Mouse (Mus musculus): ENCODE data around the gene Homer2.
A peak's percentile ranks its signal among the peaks of the same experiment; 100 is the strongest.

Gene Homer2

DNA sequence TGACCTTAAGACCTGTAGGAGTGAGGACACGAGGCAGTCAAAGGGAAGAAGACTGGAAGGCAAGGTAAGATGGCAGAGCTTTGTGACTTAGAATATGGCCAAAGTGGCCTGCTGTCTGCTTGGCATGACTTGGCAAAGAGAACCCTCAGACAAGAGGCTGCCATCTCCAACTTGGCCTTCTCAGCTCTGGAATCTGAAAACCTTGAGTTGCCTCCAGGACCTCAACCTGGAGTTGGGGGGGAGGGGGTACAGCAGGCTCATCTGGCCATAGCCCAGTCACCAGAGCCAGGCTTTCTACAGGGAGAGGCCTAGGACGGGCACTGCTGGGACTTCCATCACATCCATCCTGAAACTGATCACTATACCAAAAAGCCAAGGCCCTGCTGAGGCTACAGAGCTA lies 55.0 kb downstream of the Homer2 start:
- no peak for DNase-seq (ENCODE audit: low read depth, low spot score)

DNA sequence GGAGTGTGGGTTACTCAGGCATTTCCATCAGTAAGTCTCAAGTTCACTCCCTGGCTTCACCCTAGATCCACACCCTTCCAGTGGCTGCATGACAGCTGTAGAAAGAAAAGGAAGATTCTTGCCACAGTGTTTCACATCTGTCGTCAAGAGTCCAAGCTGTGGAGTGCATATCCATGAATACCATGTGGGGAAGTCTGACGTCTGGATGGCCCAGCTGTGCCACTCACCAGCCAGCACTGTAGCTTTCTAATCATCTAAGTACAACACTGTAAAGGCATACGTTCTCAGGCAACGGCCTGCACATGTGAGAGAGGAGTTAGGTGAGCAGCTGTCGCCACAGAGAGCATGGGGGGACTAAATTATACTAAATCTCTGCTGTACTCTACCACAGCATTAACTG lies 56.0 kb downstream of the Homer2 start:
- no peak for DNase-seq (ENCODE audit: low read depth, low spot score)

DNA sequence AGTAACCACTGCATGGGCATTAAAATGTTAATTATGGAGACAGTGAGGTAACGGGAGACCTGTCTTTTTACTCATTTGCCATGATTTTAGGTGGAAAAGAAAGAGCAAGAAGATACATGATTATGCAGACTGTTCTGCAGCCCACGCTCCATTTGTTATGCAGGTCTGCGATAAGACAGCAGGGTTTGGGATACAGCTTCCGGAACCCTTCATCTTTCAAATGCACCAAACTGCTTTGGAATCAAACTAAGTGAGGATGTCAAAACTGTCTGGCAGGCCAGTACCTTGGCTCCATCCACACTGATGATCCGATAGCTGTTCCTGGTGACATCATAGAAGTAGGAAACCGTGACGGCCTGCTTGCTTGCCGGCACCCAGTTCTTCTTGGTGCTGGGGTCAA lies 58.1 kb downstream of the Homer2 start:
- DNase-seq (ENCODE audit: low read depth, low spot score): no peak

DNA sequence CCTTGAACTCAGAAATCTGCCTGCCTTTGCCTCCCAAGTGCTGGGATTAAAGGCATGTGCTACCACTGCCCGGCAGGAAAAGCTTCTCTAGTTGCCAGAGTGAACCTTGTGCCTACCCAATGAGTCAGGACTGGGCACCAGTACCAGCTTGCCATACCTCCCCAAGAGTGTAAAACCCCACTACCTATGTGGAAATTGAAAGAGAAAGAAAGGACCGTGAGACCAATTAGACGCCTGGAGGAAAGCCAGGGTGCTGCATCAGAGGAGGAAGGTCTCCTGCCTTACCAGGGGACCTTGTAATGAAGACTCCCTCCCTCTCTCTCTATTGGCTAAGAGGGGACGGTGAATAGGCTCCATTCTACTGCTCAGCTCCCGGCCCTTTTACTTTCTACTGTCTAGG lies 59.4 kb downstream of the Homer2 start:
- DNase-seq (ENCODE audit: low read depth, low spot score): no peak

DNA sequence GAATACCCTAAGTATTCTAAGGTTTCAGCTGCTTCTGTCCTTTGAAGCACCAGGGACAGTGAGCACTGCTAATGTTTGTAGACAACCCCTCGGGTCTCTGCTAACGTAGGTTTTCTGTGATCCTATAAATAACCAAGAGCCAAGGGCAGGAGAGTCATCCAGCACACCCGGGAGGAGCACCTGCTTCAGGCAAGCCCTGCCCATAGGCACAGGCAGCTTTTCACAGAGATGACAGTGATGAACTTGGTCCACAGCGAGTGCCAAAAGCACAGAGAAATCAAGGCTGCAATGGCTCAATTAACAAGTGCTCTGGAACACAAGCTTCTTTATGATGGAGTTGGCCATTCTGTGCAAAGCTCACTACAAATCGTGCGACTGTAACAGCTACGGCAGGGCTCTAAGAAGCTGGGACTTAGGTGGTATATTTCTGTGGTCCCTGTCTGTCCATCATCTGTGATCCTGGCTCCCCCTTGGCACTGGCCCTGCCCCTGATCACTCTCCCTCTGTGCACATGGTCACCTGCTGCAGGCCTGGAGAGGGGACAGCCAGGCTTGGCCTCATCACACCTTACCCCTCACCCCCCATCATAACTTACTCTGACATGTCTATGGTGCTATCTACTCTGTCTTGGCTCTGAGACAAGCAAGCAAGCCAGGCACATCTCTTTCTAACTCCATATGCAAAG lies 62.6 kb downstream of the Homer2 start:
- DNase-seq (ENCODE audit: low read depth, low spot score): no peak

DNA sequence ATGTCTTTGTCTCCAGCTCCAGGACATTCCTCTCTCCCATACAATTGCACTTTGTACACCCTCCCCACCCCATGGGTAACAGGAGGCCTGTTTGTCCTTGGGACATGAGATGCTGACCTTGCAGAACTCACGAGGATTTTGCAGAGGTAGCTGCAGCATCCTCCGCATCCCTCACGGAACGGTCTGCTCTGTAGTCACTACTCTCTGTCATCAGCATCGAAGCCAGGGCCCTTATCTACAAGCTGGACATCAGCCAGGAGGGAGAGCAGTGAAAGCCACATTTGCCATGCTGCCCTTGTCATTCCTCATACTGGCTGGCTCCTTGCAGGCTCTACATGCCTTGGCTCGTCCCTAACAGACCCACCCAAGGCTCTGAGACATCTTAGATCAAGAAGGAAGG lies 66.2 kb downstream of the Homer2 start:
- no peak for DNase-seq (ENCODE audit: low read depth, low spot score)

DNA sequence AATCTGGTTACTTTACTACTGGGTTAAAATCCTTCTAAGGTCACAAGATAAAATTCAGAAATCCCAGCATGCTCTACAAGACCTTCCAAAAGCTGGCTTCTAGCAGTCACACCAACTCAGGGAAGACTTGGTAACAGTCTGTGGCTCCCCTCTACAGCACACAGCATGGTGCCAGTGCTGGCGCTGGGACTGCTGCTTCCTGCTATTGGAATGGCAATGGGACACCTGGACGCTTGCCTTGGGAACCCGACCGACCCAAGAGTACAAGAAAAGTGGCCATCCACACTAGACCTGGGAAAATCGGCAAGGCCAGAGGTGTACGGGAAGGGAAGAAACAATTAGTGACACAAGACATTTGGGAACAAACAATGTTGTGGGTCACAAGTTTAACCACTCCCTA lies 74.7 kb downstream of the Homer2 start:
- DNase-seq (ENCODE audit: low read depth, low spot score): no peak

DNA sequence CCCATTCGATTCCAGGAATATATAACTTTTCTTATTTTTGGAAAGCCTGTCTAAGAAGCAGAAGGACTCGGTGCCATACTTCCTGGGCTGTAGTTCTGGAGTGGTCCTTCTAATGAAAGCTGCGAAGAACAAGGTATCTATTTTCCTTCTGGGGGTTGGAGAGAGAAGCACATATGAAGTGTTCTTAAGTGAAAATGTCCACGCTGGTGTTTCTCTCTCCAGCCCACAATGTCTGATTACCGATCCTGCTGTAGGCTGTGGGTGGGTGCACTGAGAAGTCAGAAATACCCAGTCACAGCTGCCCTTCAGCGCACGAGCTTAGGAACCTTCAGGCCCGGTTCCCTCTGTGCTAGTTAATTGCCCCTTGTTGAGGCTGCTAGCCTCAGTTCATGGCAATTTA lies 76.1 kb downstream of the Homer2 start:
- peak; percentile 64 for DNase-seq (ENCODE audit: low read depth, low spot score)

DNA sequence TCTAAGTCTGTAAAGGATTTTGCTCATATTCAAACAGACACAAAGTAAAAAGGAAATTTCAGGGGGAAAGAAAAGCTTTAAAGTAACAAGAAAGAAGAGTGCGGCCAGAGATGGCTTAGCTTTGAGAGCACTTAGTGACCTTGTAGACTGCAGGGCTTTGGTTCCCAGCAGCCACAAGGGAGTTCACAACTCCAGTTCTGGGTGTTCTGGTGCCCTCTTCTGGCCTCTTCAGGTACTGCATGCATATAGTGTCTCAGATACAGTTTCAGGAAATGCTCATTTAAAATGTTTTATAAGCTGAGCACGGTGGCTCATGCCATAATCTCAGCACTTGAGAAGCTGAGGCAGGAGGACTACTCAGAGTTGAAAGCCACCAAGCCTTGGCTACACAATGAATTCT lies 80.9 kb downstream of the Homer2 start:
- DNase-seq (ENCODE audit: low read depth, low spot score): no peak

DNA sequence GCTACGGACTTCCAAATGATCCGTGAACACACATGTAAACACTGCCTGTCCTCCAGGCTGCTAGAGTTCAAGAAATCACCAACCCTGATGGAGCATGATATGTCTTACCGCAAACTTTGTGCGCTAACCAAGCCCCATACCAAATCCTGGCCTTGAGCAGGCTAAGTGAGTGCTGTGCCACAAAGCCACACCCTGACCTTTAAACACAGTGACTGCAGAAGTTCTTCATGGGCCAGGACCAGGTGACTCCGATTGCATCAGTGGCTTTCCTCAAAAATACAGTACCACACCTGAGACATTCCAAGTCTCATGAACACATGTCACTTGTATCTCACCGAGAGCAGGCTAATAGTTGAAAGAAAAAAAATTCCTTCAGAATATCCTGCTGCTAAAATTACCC lies 83.6 kb downstream of the Homer2 start:
- DNase-seq (ENCODE audit: low read depth, low spot score): no peak

DNA sequence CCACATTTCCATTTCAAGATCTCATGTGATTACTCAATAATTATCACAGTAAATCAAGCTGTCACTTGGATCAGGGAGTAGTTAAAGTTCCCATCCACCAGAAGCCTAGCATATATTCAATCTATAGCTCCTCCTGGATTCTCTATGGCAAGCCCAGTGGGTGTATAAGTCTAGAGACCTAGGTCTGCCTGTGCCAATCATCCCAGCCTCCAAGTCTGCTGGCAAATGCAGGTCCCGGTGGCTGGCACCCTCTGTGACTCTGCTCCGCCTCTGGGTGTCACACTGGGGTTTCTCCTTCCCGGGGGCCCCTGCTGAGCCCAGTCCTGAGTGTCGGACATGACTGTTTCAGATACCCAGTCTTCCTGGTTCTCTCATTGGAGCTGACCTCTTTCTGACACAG lies 84.5 kb downstream of the Homer2 start:
- DNase-seq (ENCODE audit: low read depth, low spot score): no peak

DNA sequence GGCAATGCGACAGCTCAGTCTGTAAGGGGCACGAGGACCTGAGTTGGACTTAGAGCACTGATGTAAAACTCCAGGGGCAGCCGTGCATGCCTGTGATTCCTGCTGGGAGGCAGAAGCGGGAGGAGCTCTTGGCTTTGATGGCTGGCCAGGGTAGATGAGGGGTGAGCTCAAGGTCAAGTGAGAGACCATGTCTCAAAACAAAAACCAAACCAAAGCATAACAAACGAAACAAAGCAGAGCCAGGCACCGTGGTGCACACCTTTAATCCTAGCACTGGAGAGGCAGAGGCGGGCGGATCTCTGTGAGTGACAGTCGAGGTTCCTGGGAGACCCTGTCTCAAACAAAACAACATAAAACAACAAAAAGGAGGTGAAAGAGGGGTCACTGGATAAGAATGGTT lies 92.3 kb downstream of the Homer2 start:
- no peak for DNase-seq (ENCODE audit: low read depth, low spot score)

DNA sequence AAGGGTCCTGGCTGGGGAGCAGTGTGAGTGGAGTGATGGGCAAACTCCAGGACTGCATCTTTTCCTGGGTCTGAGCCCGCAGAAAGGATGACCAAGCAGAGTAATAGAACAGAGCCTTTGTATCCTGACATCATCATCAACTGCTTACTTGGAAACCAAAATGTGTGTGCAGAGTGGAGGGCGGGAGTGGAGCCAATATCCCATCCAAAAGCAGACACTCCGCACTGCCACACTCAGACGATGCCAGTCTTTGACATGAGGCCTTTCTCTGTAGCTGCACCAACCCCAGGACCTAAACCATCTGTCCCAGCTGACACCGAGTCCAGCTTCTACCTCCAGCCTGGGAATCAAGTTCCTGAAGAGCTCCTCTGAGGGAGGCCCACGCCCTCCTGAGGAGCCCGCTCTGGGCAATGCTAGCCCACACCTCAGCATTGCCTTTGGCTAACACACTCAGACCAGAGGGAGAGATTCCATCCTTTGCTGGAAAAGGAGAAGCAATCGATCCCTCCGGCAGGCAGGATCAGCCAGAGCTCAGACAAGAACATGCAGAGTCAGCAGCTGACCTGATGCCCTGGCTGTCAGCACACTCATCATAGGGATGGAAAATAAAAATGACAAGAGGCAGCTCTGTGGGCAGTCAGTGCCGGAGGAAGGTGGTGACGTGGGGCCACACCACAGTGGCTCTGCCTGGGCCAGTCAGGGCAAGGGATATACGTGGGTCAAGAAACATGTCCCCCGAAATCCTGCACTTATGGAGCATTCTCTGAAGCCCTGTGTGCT lies 94.3 kb downstream of the Homer2 start:
- no peak for DNase-seq (ENCODE audit: low read depth, low spot score)

DNA sequence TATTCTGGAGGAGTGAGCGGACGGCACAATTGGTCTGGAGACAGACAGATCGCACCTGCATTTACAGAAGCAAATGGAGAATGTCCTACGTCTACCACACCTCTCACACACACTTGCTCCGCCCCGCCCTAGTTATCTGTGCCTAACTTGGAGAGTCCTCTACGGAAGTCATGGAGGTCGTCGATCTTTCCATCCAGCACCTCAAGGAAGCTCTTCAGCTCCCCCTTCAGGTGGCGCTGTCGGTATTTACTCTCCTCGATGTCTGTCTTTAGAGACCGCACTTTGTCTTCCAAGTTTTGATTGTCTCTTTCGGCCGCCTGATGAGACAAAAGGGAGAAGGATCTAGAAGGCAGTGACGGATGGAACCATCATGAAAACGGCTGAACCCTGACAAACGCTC lies 97.2 kb downstream of the Homer2 start:
- no peak for DNase-seq (ENCODE audit: low read depth, low spot score)

DNA sequence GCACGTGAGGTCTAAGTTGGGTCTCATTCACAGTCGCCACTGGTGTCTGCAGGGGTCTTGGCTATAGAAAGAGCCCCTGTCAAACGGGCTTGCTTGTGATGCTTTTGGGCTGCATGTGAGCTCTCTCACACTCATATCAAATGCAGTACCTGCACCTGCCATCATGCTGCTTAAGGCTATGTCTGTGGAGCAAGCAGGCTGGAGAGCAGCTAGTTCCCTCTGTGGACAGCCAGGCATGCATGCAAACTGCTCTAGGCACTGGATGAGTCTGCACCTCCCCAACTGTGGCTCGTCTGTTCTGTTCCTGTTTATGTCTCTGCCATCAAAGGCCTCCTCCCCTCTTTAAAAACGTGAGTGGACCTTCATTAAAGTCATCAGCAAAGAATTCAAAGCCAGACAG lies 100.9 kb downstream of the Homer2 start:
- no peak for DNase-seq (ENCODE audit: low read depth, low spot score)

DNA sequence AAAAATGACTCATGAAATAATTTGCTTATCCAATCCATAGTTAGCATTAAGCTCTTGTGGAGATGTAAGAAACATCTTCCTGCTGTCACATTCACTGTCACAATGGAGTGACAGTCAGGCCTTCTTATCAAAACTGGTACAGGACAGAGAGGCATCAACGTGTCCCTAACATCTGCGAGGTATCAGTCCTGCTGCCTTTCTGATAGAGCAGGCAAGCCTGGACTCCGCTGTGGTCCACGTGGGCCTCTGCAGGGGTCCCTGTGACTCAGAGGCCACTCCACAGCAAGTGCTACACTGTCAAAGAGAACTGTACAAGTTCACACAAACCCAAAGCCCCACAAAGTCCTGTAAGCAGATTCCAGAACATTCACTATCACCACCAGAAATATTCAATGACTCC lies 101.8 kb downstream of the Homer2 start:
- DNase-seq (ENCODE audit: low read depth, low spot score): no peak

DNA sequence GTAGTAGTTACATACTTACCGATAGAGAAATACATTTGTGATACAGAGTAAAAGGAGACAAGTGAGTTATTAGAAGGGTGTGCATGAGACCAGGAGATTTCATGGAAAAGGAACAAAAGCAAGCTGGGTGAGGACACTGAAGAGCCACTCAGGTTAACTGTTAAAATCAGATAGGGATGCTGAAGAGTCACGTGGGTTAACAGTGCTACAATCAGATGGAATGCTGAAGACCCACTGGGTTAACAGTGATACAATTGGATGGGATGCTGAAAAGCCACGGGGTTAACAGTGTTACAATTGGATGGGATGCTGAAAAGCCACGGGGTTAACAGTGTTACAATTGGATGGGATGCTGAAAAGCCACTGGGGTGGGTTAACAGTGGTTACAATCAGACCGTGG lies 102.3 kb downstream of the Homer2 start:
- DNase-seq (ENCODE audit: low read depth, low spot score): no peak

DNA sequence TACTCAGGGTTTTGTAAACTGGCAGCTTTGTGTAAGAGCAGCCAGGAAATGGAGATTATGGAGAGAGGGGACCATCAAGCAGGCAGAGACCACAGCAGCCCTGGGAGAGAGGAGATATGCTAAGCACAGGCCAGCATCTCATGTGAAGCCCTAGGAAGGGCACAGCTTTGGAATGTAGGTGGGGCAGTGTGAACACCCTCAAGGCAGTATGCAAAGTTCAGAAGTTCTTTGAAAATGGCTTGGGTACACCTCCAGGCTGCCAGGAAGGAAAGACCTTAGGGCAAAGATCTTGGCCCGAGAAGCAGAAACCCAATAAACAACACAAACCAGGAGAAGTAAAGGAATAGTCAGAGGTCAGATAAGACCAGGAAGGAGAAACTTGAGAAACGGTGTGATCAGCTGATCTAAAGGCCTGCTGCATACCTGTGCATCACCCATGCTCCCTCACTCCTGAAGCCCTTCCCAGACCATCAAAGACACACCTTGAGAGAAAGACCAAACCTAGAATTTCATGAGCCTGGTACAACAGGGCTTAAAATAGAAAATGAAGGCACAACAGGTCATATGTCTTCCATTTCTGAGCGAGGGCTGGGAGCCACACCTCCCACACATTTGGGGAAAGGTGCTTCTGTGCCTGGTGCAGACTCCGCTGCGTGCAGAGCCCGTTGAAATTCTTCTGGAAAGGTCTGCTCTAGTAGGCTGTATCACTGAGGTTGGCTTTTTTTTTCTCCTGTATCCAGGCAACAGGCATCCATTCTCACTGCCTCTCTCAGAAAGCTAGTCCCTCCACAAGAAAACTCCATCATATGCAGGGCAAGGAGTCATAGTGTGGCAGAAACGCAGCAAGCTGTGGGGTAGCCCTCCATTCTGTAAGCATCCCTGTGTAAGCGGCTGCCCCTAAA lies 107.7 kb downstream of the Homer2 start:
- DNase-seq (ENCODE audit: low read depth, low spot score): peak; percentile 55

DNA sequence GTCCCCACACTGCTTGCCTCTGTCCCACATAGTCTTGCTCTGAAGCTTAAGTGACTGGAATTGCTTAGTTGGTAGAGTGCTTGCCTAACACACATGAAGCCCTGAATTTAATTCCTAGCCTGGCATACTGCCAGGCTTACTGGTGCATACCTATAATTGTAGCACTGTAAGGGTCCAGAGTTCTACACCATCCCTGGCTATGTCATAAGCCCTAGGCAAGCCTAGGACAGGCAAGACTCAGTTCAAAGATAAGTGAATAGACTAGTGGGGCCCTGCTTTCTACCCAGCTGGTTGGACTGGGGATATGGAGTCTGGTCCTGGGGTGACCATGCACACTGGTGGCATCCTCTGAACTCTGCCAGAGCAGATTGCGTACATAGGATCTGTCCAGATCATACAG lies 109.7 kb downstream of the Homer2 start:
- DNase-seq (ENCODE audit: low read depth, low spot score): no peak

DNA sequence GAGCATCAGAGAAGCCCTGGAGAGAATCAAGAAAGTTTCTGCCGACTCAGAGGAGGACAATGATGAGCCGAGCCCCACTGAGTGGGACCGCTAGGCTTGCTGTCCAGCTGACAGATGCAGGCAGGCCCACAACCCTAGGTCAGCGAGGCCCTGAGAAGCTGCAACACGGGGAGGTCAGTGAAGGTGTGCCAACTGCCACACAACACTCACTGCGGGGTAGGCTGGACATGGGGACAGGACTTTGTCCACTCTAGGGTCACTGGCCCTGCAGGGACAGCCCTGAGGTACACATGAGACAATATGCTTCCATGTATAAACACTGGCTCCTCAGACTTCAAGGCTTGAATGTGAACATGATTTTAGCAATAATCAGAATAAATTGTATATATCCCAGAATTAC lies 111.2 kb downstream of the Homer2 start:
- no peak for DNase-seq (ENCODE audit: low read depth, low spot score)

DNA sequence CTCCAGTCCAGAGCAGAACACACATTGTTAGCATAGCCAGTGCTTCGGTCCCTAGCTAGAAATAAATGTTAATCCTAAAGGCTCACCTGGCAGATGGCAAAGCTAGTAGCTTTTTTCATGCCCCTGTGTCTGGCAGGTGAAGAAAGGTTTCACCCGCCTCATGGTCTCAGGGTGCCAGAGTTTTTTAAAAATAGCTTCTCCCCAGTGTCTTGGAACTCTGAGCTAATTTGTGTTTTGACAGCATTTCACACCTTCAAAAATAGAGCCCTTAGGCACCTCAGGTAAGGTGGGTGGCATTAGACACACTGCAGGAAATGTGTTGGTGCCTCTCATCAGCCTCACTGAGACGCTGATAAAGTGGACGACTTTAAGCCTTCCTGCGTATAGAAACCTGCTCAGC lies 112.3 kb downstream of the Homer2 start:
- DNase-seq (ENCODE audit: low read depth, low spot score): no peak

DNA sequence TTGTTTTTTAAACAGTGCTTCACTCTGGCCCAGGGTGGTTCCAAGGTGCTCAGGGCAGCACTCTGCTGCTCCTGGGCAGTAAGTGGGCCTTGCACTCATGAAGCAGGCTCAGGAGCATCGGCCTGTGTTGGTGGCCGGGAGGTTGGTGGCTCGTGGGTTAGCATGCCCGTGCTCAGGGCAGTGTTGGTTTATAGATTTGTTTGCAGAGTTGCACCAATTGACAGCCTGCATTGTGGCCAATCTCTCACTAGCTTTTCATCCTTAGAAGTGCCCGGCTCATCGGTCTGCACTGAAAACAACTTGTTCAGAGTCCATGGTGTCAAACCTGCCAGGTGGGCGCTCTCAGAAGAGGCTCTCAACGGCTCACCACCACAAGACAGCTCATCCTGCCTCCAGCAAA lies 113.9 kb downstream of the Homer2 start:
- DNase-seq (ENCODE audit: low read depth, low spot score): no peak

DNA sequence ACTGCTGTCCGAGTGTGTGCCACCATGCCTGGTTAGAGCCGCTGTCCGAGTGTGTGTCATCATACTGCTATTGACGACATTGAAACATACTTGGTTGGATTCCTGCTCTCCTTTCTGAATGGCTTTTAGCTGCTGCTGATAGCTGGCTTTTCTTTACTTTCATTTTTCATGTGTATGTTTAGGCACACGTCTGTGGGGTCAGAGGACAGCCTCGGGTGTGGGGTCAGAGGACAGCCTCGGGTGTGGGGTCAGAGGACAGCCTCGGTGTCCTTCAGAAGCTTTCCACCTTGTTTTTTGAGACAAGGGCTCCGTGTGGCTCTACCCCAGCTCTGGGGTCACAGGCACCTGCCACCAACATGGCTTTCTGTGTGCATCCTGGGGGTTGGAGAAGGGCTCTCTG lies 114.6 kb downstream of the Homer2 start:
- DNase-seq (ENCODE audit: low read depth, low spot score): no peak
